Mouse (Mus musculus) MEL (cell line): ENCODE measurements around the gene Erlin1.

ENCODE experiments used
- EP300 ChIP-seq, 2 experiments: IDR thresholded peaks; 2 replicates each; pipeline ENCODE4 v1.6.1; 2011; ENCODE audit warnings: improper control_type of control experiment in 2 of 2, low read length in 2 of 2, low read depth in 1 of 2, mild to moderate bottlenecking in 1 of 2
- GABPA ChIP-seq: IDR thresholded peaks from 2 replicates; pipeline ENCODE4 v1.6.1; 2012; ENCODE audit warnings: low read depth, mild to moderate bottlenecking, inconsistent platforms, low read length, improper control_type of control experiment, moderate library complexity
- GATA1 ChIP-seq: IDR thresholded peaks from 2 replicates; pipeline ENCODE4 v1.6.1; 2011; ENCODE audit warnings: low read depth, low read length, improper control_type of control experiment
- JUND ChIP-seq: IDR thresholded peaks from 2 replicates; pipeline ENCODE4 v1.6.1; 2011; ENCODE audit warnings: low read depth, mild to moderate bottlenecking, improper control_type of control experiment, low read length
- KAT2A ChIP-seq: conservative IDR thresholded peaks from 2 replicates; pipeline ENCODE4 v1.6.1; 2012; ENCODE audit warnings: low read depth, low read length, improper control_type of control experiment, inconsistent platforms
- MAX ChIP-seq: IDR thresholded peaks from 2 replicates; pipeline ENCODE4 v1.6.1; 2011; ENCODE audit warnings: low read length, improper control_type of control experiment
- MEF2A ChIP-seq: IDR thresholded peaks from 2 replicates; pipeline ENCODE4 v1.6.1; 2014; ENCODE audit warnings: low read depth, mild to moderate bottlenecking, inconsistent platforms, low read length, improper control_type of control experiment; ENCODE audit not compliant: poor library complexity, insufficient replicate concordance, severe bottlenecking; ENCODE audit errors: extremely low read depth
- MXI1 ChIP-seq: IDR thresholded peaks from 2 replicates; pipeline ENCODE4 v1.6.1; 2011; ENCODE audit warnings: mild to moderate bottlenecking, low read depth, low read length, improper control_type of control experiment
- MYC ChIP-seq: IDR thresholded peaks from 2 replicates; pipeline ENCODE4 v1.6.1; 2011; ENCODE audit warnings: low read depth, mild to moderate bottlenecking, low read length, improper control_type of control experiment, moderate library complexity
- POLR2A ChIP-seq, 2 experiments: IDR thresholded peaks; 2 replicates each; pipeline ENCODE4 v1.6.1; 2011 to 2012; ENCODE audit warnings: low read length in 2 of 2, mild to moderate bottlenecking in 2 of 2, control low read depth in 1 of 2, improper control_type of control experiment in 1 of 2, low read depth in 1 of 2, moderate library complexity in 1 of 2; ENCODE audit not compliant: control insufficient read depth in 1 of 2, insufficient read depth in 1 of 2, poor library complexity in 1 of 2
- USF2 ChIP-seq, 2 experiments: IDR thresholded peaks; 2 replicates each; pipeline ENCODE4 v1.6.1; 2011 to 2012; ENCODE audit warnings: improper control_type of control experiment in 2 of 2, low read length in 2 of 2, borderline replicate concordance in 1 of 2, inconsistent platforms in 1 of 2, low read depth in 1 of 2, mild to moderate bottlenecking in 1 of 2; ENCODE audit not compliant: insufficient read depth in 1 of 2
- ZC3H11A ChIP-seq: IDR thresholded peaks from 2 replicates; pipeline ENCODE4 v1.6.1; 2012; ENCODE audit warnings: low read depth, mild to moderate bottlenecking, inconsistent platforms, low read length, improper control_type of control experiment

DNA sequence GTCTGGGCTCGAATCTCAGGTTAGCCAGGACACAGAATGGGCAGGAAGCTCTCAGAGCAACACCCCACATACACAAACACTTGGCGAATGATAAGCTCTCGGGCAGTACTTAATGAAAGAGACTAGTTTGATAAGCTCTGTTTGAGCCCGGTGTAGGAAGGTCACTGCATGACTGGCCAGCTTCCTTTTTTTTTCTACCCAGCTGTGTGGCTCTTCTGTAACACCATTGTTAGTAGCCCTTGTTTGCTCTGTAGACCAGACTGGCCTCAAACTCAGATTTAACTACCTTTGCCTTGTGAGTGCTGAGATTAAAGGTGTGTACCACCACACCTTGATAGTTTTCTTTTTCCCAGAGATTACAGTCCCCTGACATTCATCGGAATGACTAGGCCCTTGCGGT, 55.7 kb downstream of the Erlin1 start:
- TF ChIP-seq POLR2A (IDR thresholded peaks at IDR 0.05; ENCODE audit: control insufficient read depth in 1 of 2, insufficient read depth in 1 of 2, low read depth in 1 of 2, low read length in 2 of 2, poor library complexity in 1 of 2) (no peak), ZC3H11A (no peak), MYC (no peak), MAX (no peak), MXI1 (no peak), KAT2A (no peak), JUND (no peak), EP300 (IDR thresholded peaks at IDR 0.05; ENCODE audit: low read depth in 1 of 2, low read length in 2 of 2) (0 out of 4 replicates have a peak, but pooled peaks of 1 of the 2 experiments have one; percentile 14), USF2 (IDR thresholded peaks at IDR 0.05; ENCODE audit: borderline replicate concordance in 1 of 2, insufficient read depth in 1 of 2, low read depth in 1 of 2, low read length in 2 of 2) (no peak), GATA1 (no peak; the same call in 1 of the 2 replicates), MEF2A (no peak), GABPA (no peak)
